Mouse (Mus musculus): ENCODE measurements around the gene Lypd4. TPM values are rescaled to one million over a fixed set of nuclear protein-coding genes. Genes with fewer than 3 reads are reported as not detected.

The Lypd4 gene
- polyA plus RNA-seq, 1 experiment, result not detected

GRCm38 (mm10) chr7:24827181-24827580, 42.6 kb downstream of the Lypd4 start:
- H3K4me2 ChIP-seq (ENCODE audit: low read depth), result no peak overlapping the region
- H3K79me2 ChIP-seq (ENCODE audit: control insufficient read depth, insufficient read depth), result no peaks in the 10 kb centered on the region
- H3ac ChIP-seq (ENCODE audit: control insufficient read depth, insufficient read length), result no peak overlapping the region
- H3K27me3 ChIP-seq (ENCODE audit: control insufficient read depth, insufficient read depth, insufficient read length), result no peaks in the 10 kb centered on the region
- TF ChIP-seq POLR2A (IDR thresholded peaks at IDR 0.05; ENCODE audit: insufficient read length, low read depth) (no peak), TCF3 (IDR thresholded peaks at IDR 0.05; ENCODE audit: insufficient read length, low read depth) (no peak), TCF12 (IDR thresholded peaks at IDR 0.05; ENCODE audit: insufficient read depth, poor library complexity, severe bottlenecking) (no peak), E2F4 (IDR thresholded peaks at IDR 0.05; ENCODE audit: insufficient read depth) (no peak), CEBPB (IDR thresholded peaks at IDR 0.05; ENCODE audit: insufficient read depth, poor library complexity, severe bottlenecking) (no peak), MYOD1 (IDR thresholded peaks at IDR 0.05; ENCODE audit: control insufficient read depth in 1 of 3, insufficient read length in 2 of 3, low read depth in 2 of 3) (no peak), SRF (IDR thresholded peaks at IDR 0.05; ENCODE audit: control insufficient read depth, insufficient read length, low read depth) (no peak), USF1 (IDR thresholded peaks at IDR 0.05; ENCODE audit: low read depth) (no peak), REST (IDR thresholded peaks at IDR 0.05; ENCODE audit: insufficient read depth, insufficient read length) (no peak), MYOG (IDR thresholded peaks at IDR 0.05; ENCODE audit: control insufficient read depth in 1 of 3, insufficient read depth in 1 of 3, insufficient read length in 2 of 3, low read depth in 2 of 3) (no peak)
- H3K36me3 ChIP-seq (ENCODE audit: control insufficient read depth, insufficient read depth), result no peaks in the 10 kb centered on the region
- no peak overlapping the region for H3K4me3 ChIP-seq

DNA sequence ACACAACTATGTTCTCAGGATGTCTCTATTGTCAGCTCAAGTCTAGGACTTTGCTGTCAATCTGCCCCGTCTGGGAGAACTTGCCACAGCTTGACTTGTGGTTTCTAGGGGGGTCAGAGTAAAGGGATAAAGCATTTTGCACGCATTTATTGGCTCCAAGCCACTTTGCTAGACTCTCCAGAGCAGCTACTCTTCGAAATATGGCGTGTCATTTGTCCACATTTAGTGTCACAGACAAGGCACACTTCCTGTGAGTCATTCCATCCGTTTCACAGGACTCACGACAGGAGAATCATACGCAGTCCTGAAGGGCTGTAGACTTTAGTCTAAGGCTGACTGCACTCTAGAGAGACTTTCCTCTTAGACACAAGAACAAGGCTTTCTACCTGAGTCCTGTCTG, 45.3 kb downstream of the Lypd4 start:
- Histone ChIP-seq H3K36me3 (ENCODE audit: control insufficient read depth, insufficient read depth) (no peaks in the 10 kb centered on the region), H3ac (ENCODE audit: control insufficient read depth, insufficient read length) (no peak overlapping the region), H3K4me2 (ENCODE audit: low read depth) (no peak overlapping the region), H3K79me2 (ENCODE audit: control insufficient read depth, insufficient read depth) (no peaks in the 10 kb centered on the region), H3K27me3 (ENCODE audit: control insufficient read depth, insufficient read depth, insufficient read length) (no peaks in the 10 kb centered on the region), H3K4me3 (no peak overlapping the region)
- TF ChIP-seq MYOG (IDR thresholded peaks at IDR 0.05; ENCODE audit: control insufficient read depth in 1 of 3, insufficient read depth in 1 of 3, insufficient read length in 2 of 3, low read depth in 2 of 3) (no peak), CEBPB (IDR thresholded peaks at IDR 0.05; ENCODE audit: insufficient read depth, poor library complexity, severe bottlenecking) (no peak), REST (IDR thresholded peaks at IDR 0.05; ENCODE audit: insufficient read depth, insufficient read length) (no peak), MAX (IDR thresholded peaks at IDR 0.05; ENCODE audit: low read depth) (no peak), TCF3 (IDR thresholded peaks at IDR 0.05; ENCODE audit: insufficient read length, low read depth) (no peak), E2F4 (IDR thresholded peaks at IDR 0.05; ENCODE audit: insufficient read depth) (no peak), POLR2A (IDR thresholded peaks at IDR 0.05; ENCODE audit: insufficient read length, low read depth) (no peak), USF1 (IDR thresholded peaks at IDR 0.05; ENCODE audit: low read depth) (no peak), POLR2AphosphoS2 (IDR thresholded peaks at IDR 0.05; ENCODE audit: insufficient read length, low read depth) (no peak), TCF12 (IDR thresholded peaks at IDR 0.05; ENCODE audit: insufficient read depth, poor library complexity, severe bottlenecking) (no peak), MYOD1 (IDR thresholded peaks at IDR 0.05; ENCODE audit: control insufficient read depth in 1 of 3, insufficient read length in 2 of 3, low read depth in 2 of 3) (no peak), SRF (IDR thresholded peaks at IDR 0.05; ENCODE audit: control insufficient read depth, insufficient read length, low read depth) (no peak)

DNA sequence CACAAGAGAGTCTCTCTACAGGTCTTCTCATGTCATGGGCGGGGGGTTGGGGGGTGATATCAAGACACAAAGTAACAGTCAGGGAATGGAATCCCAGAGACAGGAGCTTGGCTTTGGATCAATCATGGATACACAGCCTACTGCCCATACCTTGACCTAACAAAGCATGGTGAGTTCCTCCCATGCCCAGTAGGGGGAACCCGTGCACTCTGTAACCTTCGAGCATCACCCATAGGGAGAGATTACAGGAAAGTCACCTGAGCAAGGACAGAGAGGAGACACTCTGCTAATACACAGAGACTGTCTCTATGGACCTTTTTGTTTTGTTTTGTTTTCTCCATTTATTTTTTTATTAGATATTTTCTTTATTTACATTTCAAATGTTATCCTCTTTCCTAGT, 52.2 kb downstream of the Lypd4 start:
- Histone ChIP-seq H3K36me3 (ENCODE audit: control insufficient read depth, insufficient read depth) (no peaks in the 10 kb centered on the region), H3ac (ENCODE audit: control insufficient read depth, insufficient read length) (no peak overlapping the region), H3K4me2 (ENCODE audit: low read depth) (no peak overlapping the region), H3K27me3 (ENCODE audit: control insufficient read depth, insufficient read depth, insufficient read length) (peaks cover under 1% of the 10 kb centered on the region), H3K79me2 (ENCODE audit: control insufficient read depth, insufficient read depth) (no peaks in the 10 kb centered on the region), H3K4me3 (no peak overlapping the region)
- TF ChIP-seq E2F4 (IDR thresholded peaks at IDR 0.05; ENCODE audit: insufficient read depth) (no peak), POLR2A (IDR thresholded peaks at IDR 0.05; ENCODE audit: insufficient read length, low read depth) (no peak), TCF12 (IDR thresholded peaks at IDR 0.05; ENCODE audit: insufficient read depth, poor library complexity, severe bottlenecking) (no peak), TCF3 (IDR thresholded peaks at IDR 0.05; ENCODE audit: insufficient read length, low read depth) (no peak), MYOD1 (IDR thresholded peaks at IDR 0.05; ENCODE audit: control insufficient read depth in 1 of 3, insufficient read length in 2 of 3, low read depth in 2 of 3) (no peak), CEBPB (IDR thresholded peaks at IDR 0.05; ENCODE audit: insufficient read depth, poor library complexity, severe bottlenecking) (no peak), MYOG (IDR thresholded peaks at IDR 0.05; ENCODE audit: control insufficient read depth in 1 of 3, insufficient read depth in 1 of 3, insufficient read length in 2 of 3, low read depth in 2 of 3) (no peak), REST (IDR thresholded peaks at IDR 0.05; ENCODE audit: insufficient read depth, insufficient read length) (no peak), POLR2AphosphoS2 (IDR thresholded peaks at IDR 0.05; ENCODE audit: insufficient read length, low read depth) (no peak), SRF (IDR thresholded peaks at IDR 0.05; ENCODE audit: control insufficient read depth, insufficient read length, low read depth) (no peak), USF1 (IDR thresholded peaks at IDR 0.05; ENCODE audit: low read depth) (no peak), MAX (IDR thresholded peaks at IDR 0.05; ENCODE audit: low read depth) (no peak)

Other genes with a start within 250 kb of the Lypd4 start
- not detected for gene Lypd3, start 233.4 kb downstream of the Lypd4 start, polyA plus RNA-seq (2012; fragmentation: generic; extraction: Trizol)
- gene Tex101, start 193.3 kb downstream of the Lypd4 start, polyA plus RNA-seq (2012; fragmentation: generic; extraction: Trizol), result not detected
- gene BC049730, start 160.7 kb downstream of the Lypd4 start, polyA plus RNA-seq (2012; fragmentation: generic; extraction: Trizol), result not detected
- not detected for gene Gm4763, start 143.0 kb downstream of the Lypd4 start, polyA plus RNA-seq (2012; fragmentation: generic; extraction: Trizol)
- gene Cd177, start 109.6 kb downstream of the Lypd4 start, polyA plus RNA-seq (2012; fragmentation: generic; extraction: Trizol), result not detected
- not detected for gene Ceacam10, start 92.7 kb downstream of the Lypd4 start, polyA plus RNA-seq (2012; fragmentation: generic; extraction: Trizol)
- 79.9 TPM for gene Gm9844, start 7.7 kb downstream of the Lypd4 start, polyA plus RNA-seq (2012; fragmentation: generic; extraction: Trizol)
- not detected for gene Dmrtc2, start 116 bp upstream of the Lypd4 start, polyA plus RNA-seq (2012; fragmentation: generic; extraction: Trizol)
- gene Rps19, start 14.4 kb upstream of the Lypd4 start, polyA plus RNA-seq (2012; fragmentation: generic; extraction: Trizol), result 1,912 TPM
- gene Cd79a, start 27.4 kb upstream of the Lypd4 start, polyA plus RNA-seq (2012; fragmentation: generic; extraction: Trizol), result 0.12 TPM
- gene Arhgef1, start 33.0 kb upstream of the Lypd4 start, polyA plus RNA-seq (2012; fragmentation: generic; extraction: Trizol), result 51.4 TPM
- not detected for gene Gm4881, start 74.6 kb upstream of the Lypd4 start, polyA plus RNA-seq (2012; fragmentation: generic; extraction: Trizol)
- gene Rabac1, start 102.8 kb upstream of the Lypd4 start, polyA plus RNA-seq (2012; fragmentation: generic; extraction: Trizol), result 309 TPM
- 6.6 TPM for gene Atp1a3, start 136.0 kb upstream of the Lypd4 start, polyA plus RNA-seq (2012; fragmentation: generic; extraction: Trizol)
- gene Grik5, start 202.4 kb upstream of the Lypd4 start, polyA plus RNA-seq (2012; fragmentation: generic; extraction: Trizol), result 14.7 TPM
- gene Zfp574, start 202.6 kb upstream of the Lypd4 start, polyA plus RNA-seq (2012; fragmentation: generic; extraction: Trizol), result 10.8 TPM

Data from myocyte (in vitro differentiated cells).